Mouse (Mus musculus) hindbrain, embryonic 14.5 days (tissue): ENCODE measurements at regions not wholly inside any gene's neighbourhood (a gene's known extent, or its start where the extent isn't known, plus 50 kb on each side); places are given as distances from the start of the nearest gene placed in this dataset.

Source experiments
- ATAC-seq: fragments of 200-750 bp; cut with Nextera tagmentation; 2 replicates; pipeline ENCODE4 v1.8.0; 2017; ENCODE audit warnings: moderate number of reproducible peaks, mild to moderate bottlenecking, moderate TSS enrichment, moderate library complexity; ENCODE audit not compliant: low FRiP score
- DNase-seq: peaks from one replicate; pipeline ENCODE4 v3.0.0-alpha.2; 2015; ENCODE audit warnings: low spot score
- H3K27ac ChIP-seq: fragments of 300-500 bp; sonication (generic); 2 replicates; pipeline ENCODE4 v1.5.1; 2014; ENCODE audit warnings: mild to moderate bottlenecking, moderate library complexity
- H3K27me3 ChIP-seq: fragments of 300-500 bp; sonication (generic); 2 replicates; pipeline ENCODE4 v1.6.1; 2014; ENCODE audit warnings: mild to moderate bottlenecking, low read length, mixed read lengths; ENCODE audit not compliant: control insufficient read depth, insufficient read depth
- H3K36me3 ChIP-seq: fragments of 300-500 bp; sonication (generic); replicated peaks from 2 replicates; pipeline ENCODE4 v1.6.1; 2014; ENCODE audit not compliant: control insufficient read depth, insufficient read depth
- H3K4me1 ChIP-seq: fragments of 300-500 bp; sonication (generic); replicated peaks from 2 replicates; pipeline ENCODE4 v1.6.1; 2014; ENCODE audit warnings: antibody characterized with exemption, low read length, mixed read lengths; ENCODE audit not compliant: control insufficient read depth, insufficient read depth
- H3K4me2 ChIP-seq: fragments of 300-500 bp; sonication (generic); replicated peaks from 2 replicates; pipeline ENCODE4 v1.6.1; 2014; ENCODE audit warnings: mild to moderate bottlenecking, moderate library complexity
- H3K4me3 ChIP-seq: fragments of 300-500 bp; sonication (generic); replicated peaks from 2 replicates; pipeline ENCODE4 v1.5.1; 2014; ENCODE audit warnings: mild to moderate bottlenecking, low read length
- H3K9ac ChIP-seq: fragments of 300-500 bp; sonication (generic); 2 replicates; pipeline ENCODE4 v1.6.1; 2014
- H3K9me3 ChIP-seq: fragments of 300-500 bp; sonication (generic); 2 replicates; pipeline ENCODE4 v1.6.1; 2016; ENCODE audit warnings: low read length; ENCODE audit not compliant: control insufficient read depth
- WGBS: fragments of 180-500 bp; shearing (Covaris S2); extraction: QIAGEN DNeasy Blood & Tissue Kit; methylation state at CpG from one replicate; pipeline ENCODE4 v1.1.7; 2014; 5-methylcytosine and 5-hydroxymethylcytosine counted together

DNA sequence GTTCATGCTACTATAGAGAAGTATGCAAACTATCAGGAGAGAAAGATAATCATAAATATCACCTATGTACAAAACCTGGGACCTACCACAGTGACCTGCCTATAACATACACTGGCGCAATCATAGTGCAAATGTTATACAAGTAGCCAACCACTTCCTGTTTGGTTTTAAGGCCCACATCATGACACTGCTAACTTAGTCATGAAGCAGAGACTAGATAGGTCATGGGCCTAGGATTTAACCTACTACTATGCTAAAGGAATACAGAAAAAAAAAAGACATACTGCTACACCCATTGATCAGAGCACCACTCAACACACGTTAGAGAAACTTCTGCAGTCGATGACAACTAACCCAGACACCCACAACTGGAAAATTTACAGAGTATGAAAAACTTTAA lies 498.6 kb upstream of the Acvr2a start:
- H3K9me3 ChIP-seq: no peaks in the 10 kb centered on the region

DNA sequence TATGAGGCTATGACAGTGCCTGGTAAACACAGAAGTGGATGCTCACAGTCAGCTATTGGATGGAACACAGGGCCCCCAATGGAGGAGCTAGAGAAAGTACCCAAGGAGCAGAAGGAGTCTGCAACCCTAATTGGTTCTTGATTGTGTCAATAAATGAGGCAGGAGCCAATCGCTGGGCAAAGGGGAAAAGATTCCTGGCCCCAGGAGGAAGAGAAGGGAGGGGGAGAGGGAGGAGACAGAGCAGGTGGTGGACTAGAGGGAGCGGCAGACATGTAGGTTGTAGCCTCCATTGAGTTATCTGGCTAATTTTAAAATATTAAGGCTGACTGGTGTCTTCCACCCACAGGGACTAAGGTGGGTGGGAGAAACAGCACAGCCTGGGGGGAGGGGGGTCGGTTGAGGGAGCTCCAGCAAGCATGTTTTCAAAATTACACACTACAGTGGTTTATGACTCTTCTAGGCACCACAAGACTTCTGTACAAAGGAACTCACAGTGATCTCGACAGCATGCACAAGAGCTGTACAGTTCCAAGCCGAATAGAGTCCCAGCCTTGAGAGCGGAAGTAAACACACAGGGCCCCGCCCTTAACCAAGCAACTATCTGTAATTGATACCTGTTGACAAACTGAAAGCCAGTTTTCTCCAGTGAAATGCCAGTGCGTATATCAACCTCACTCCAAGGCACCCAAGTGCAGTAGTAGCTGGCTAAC lies 497.6 kb upstream of the Acvr2a start:
- no peak overlapping the region for H3K9ac ChIP-seq
- H3K36me3 ChIP-seq: no peaks in the 10 kb centered on the region
- WGBS: 85% methylated on average over 8 of the region's 8 CpGs
- no peak overlapping the region for H3K4me2 ChIP-seq
- DNase-seq: no peak
- H3K4me1 ChIP-seq: no peaks in the 10 kb centered on the region; the same call in 1 of the 2 replicates
- no peak for ATAC-seq
- H3K9me3 ChIP-seq: no peaks in the 10 kb centered on the region
- H3K4me3 ChIP-seq: no peak overlapping the region
- H3K27ac ChIP-seq: no peak overlapping the region
- no peaks in the 10 kb centered on the region for H3K27me3 ChIP-seq

More for the DNA sequence above, 498.6 kb upstream of the Acvr2a start:
- ATAC-seq: no peak
- 95% methylated on average over 3 of the region's 3 CpGs for WGBS
- H3K9ac ChIP-seq: no peak overlapping the region
- H3K4me2 ChIP-seq: no peak overlapping the region
- no peaks in the 10 kb centered on the region for H3K27me3 ChIP-seq
- DNase-seq: no peak
- no peaks in the 10 kb centered on the region for H3K36me3 ChIP-seq
- no peak overlapping the region for H3K4me3 ChIP-seq
- H3K27ac ChIP-seq: no peak overlapping the region
- no peaks in the 10 kb centered on the region; the same call in 1 of the 2 replicates for H3K4me1 ChIP-seq

DNA sequence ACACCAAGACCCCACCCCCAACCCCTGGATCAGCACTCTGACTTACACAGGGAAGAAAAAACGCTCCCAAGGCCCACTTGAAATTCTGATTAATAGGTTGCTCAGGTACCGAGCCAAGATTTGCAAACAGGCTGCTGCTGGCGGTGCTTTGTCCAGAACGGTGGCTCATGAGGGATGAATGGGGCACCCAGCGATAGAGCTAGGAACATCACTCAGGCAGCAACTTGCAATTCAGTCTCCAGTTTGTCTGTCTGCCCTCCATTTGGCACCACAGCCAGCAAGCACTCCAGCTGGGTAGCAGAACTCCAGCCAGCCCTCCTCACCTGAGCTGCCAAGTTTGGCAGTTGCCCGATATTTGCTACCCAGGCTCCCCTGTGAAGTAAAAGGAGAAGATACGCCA lies 496.1 kb upstream of the Acvr2a start:
- DNase-seq (no peak), ATAC-seq (peak; percentile 74)
- Histone ChIP-seq H3K36me3 (no peaks in the 10 kb centered on the region), H3K4me2 (peak overlapping the region; percentile 18; the same call in 1 of the 2 replicates), H3K9ac (no peak overlapping the region), H3K27me3 (no peaks in the 10 kb centered on the region), H3K9me3 (no peaks in the 10 kb centered on the region), H3K27ac (no peak overlapping the region), H3K4me1 (no peaks in the 10 kb centered on the region; the same call in 1 of the 2 replicates), H3K4me3 (no peak overlapping the region)
- WGBS: 34% methylated on average over 7 of the region's 7 CpGs

DNA sequence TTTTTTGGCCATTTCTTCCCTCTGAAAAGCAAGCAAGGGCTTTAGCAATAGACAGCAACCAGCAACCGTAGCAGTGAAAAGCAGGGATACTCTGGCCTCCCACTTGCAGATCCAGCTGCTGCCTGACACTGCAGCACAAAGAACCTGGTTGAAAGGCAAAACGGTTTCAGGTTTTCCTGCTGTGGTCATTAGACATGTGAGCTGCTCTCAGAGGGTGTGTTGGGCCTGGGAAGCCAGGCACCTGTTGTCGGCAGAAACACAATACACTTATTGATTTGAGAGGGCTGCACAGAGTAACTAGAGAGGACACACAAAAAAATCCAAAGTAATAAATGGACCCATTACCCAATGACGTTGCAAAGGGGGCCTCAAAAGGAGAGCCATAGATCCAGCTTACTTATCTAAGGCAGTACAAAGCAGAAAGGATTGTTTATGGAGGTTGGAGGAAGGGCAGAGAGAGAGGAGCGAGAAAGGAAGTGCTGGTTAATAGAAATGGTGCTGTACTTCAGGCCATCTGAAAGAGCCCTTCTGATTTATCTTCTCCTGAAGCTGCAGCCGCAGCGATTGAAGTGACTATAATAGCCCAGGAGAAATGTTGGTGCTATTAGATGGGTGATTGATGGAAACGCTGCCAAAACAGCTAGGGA lies 495.4 kb upstream of the Acvr2a start:
- Histone ChIP-seq H3K9me3 (no peaks in the 10 kb centered on the region), H3K9ac (no peak overlapping the region), H3K4me3 (no peak overlapping the region), H3K27me3 (no peaks in the 10 kb centered on the region), H3K4me1 (no peaks in the 10 kb centered on the region; the same call in 1 of the 2 replicates), H3K36me3 (no peaks in the 10 kb centered on the region), H3K4me2 (no peak overlapping the region), H3K27ac (no peak overlapping the region)
- peak; percentile 49; the same call in 1 of the 2 replicates for ATAC-seq
- 36% methylated on average over 8 of the region's 8 CpGs for WGBS
- DNase-seq: no peak

DNA sequence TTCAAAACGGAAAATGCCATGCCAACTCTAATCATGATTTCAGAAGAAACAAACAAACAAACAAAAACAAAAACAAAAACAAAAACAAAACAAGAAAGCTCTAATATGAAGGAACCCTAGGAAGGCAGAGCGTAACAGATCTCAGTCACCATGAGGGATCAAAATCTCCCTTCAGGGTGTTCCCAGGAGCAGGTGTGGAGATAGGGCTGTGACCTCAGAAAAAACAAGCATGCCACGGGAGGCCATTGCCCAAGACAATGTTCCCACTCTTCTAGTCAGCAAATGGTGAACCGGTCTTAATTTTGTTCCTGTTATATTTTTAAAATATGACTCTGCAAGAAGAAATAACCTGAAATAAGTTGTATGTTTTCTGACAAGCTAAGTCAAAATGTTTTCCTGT lies 492.4 kb upstream of the Acvr2a start:
- no peak overlapping the region for H3K4me3 ChIP-seq
- H3K36me3 ChIP-seq: no peaks in the 10 kb centered on the region
- whole genome bisulfite sequencing: 84% methylated on average over 4 of the region's 4 CpGs
- H3K27me3 ChIP-seq: no peaks in the 10 kb centered on the region
- no peak for ATAC-seq
- H3K4me1 ChIP-seq: no peaks in the 10 kb centered on the region; the same call in 1 of the 2 replicates
- no peak overlapping the region for H3K27ac ChIP-seq
- no peaks in the 10 kb centered on the region for H3K9me3 ChIP-seq
- DNase-seq: no peak
- no peak overlapping the region for H3K9ac ChIP-seq
- H3K4me2 ChIP-seq: no peak overlapping the region

DNA sequence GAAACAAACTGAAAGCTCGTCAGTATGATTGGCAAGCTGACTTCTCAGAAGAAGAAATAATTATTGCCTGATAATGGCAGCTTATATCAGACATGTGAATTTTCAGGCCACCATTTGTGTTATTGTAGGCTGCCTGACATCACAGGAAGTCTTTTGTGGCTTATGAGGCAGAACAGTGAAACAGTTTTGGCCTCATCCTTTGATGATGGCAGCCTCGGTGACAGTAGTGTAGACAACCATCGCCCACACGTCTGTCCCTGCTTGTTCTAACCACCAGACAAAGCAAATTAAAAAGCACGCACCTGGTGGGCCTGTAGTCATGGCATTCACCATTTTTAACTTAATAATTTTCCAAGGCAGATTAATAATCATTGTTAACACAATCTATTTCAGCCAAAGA lies 491.6 kb upstream of the Acvr2a start:
- Histone ChIP-seq H3K4me3 (no peak overlapping the region), H3K27ac (no peak overlapping the region), H3K36me3 (no peaks in the 10 kb centered on the region), H3K4me2 (no peak overlapping the region), H3K4me1 (no peaks in the 10 kb centered on the region; the same call in 1 of the 2 replicates), H3K9ac (no peak overlapping the region), H3K27me3 (no peaks in the 10 kb centered on the region), H3K9me3 (no peaks in the 10 kb centered on the region)
- WGBS: 70% methylated on average over 5 of the region's 5 CpGs
- ATAC-seq: no peak
- no peak for DNase-seq

DNA sequence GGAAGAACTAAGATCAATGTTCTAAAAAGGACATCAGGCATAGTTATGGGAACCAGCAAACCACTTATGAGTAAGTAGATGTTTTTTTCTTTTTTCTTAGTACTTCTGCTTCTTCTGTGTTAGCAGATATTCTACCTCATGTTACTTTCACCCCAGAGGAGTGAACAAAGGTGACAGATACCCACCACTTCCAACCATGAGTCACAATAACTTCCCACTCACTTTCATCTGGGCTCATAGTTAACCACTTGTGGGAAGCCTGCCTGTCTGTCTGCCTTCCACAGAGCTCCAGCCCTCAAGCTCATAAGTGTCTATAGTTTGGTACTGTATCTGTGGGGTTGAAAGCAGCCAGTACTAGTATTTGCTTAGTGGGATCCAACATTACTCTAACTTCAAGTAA lies 485.7 kb upstream of the Acvr2a start:
- no peak overlapping the region for H3K27ac ChIP-seq
- no peak overlapping the region for H3K4me3 ChIP-seq
- peaks cover 7% of the 10 kb centered on the region; the same call in 1 of the 2 replicates for H3K4me1 ChIP-seq
- ATAC-seq: no peak
- H3K4me2 ChIP-seq: no peak overlapping the region
- no peak for DNase-seq
- H3K27me3 ChIP-seq: no peaks in the 10 kb centered on the region
- no peaks in the 10 kb centered on the region for H3K36me3 ChIP-seq
- H3K9me3 ChIP-seq: no peaks in the 10 kb centered on the region
- H3K9ac ChIP-seq: no peak overlapping the region

DNA sequence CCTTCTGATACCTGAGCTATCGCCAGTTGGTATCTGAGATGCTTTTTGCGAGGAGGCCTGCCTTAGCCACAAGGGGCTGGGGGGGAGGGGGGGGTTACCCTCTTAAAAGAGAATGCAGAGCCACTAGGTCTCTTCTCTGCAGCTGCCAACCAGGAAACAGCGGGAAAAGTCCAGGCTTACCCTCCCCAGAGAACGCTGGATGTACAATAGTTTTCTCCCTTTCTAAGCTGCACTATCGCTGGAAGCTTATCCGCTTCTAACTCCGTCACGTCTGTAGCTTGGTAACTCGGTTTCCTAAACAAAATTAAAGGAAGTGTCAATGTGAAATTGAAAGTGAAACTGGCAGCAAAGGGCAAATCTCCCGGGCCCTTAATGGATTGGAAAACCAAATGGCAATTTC lies 481.1 kb upstream of the Acvr2a start:
- H3K27me3 ChIP-seq: no peaks in the 10 kb centered on the region

DNA sequence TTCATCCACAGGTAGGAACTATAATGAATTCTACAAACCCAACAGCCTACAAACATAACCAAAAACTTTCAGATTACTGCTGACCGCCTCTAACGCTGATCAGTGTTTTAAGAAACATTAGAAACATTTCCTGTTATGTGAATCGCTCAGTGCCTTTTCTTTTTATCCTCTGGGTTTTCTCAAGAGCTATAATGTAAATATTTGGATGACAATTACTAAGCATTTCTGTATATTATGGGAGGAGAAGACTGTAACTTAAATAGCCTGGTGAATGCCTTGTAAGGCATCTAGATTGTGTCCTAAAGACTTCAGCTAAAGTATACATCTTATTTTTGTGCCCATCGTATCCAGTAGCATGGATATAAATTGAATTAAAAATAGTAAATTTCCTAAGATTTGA lies 465.9 kb upstream of the Acvr2a start:
- ATAC-seq: no peak
- Histone ChIP-seq H3K9ac (no peak overlapping the region), H3K9me3 (no peaks in the 10 kb centered on the region), H3K4me1 (no peaks in the 10 kb centered on the region), H3K27me3 (no peaks in the 10 kb centered on the region), H3K4me3 (no peak overlapping the region), H3K36me3 (no peaks in the 10 kb centered on the region), H3K27ac (no peak overlapping the region), H3K4me2 (no peak overlapping the region)
- WGBS: 90% methylated on average over 4 of the region's 4 CpGs
- DNase-seq: no peak

More for the DNA sequence above, 481.1 kb upstream of the Acvr2a start:
- no peaks in the 10 kb centered on the region for H3K36me3 ChIP-seq
- no peak overlapping the region for H3K27ac ChIP-seq
- DNase-seq (no peak), ATAC-seq (no peak)
- H3K4me1 ChIP-seq: peaks cover 7% of the 10 kb centered on the region; the same call in 1 of the 2 replicates
- 0 out of 2 replicates have a peak overlapping the region, but pooled peaks have one; percentile 13 for H3K4me2 ChIP-seq
- H3K4me3 ChIP-seq: no peak overlapping the region
- H3K9me3 ChIP-seq: no peaks in the 10 kb centered on the region
- WGBS: 61% methylated on average over 10 of the region's 10 CpGs
- H3K9ac ChIP-seq: no peak overlapping the region
